Mouse (Mus musculus) lung, postnatal 0 days (tissue): ENCODE data around the gene Rtn2. TPM values are rescaled to one million over a fixed set of nuclear protein-coding genes. Genes with fewer than 3 reads are reported as not detected.
A peak's percentile ranks its signal among the peaks of the same experiment; 100 is the strongest.

Experiments used
- ATAC-seq: fragments of 200-750 bp; cut with Nextera tagmentation; 2 replicates; pipeline ENCODE4 v1.8.0; 2017; ENCODE audit warnings: moderate library complexity
- DNase-seq: peaks from one replicate; pipeline ENCODE4 v3.0.0-alpha.2; 2016; ENCODE audit warnings: low spot score
- H3K27ac ChIP-seq: fragments of 300-500 bp; sonication (generic); 2 replicates; pipeline ENCODE4 v1.5.1; 2014; ENCODE audit warnings: antibody characterized with exemption, mild to moderate bottlenecking, low read length, mixed read lengths
- H3K27me3 ChIP-seq: fragments of 300-500 bp; sonication (generic); replicated peaks from 2 replicates; pipeline ENCODE4 v1.6.1; 2014; ENCODE audit warnings: low read length, mixed read lengths; ENCODE audit not compliant: insufficient read depth
- H3K36me3 ChIP-seq: fragments of 300-500 bp; sonication (generic); 2 replicates; pipeline ENCODE4 v1.6.1; 2014; ENCODE audit warnings: low read length, mixed read lengths; ENCODE audit not compliant: insufficient read depth
- H3K4me1 ChIP-seq: fragments of 300-500 bp; sonication (generic); 2 replicates; pipeline ENCODE4 v1.6.1; 2014; ENCODE audit warnings: antibody characterized with exemption, low read depth, low read length, mixed read lengths; ENCODE audit not compliant: insufficient read depth
- H3K4me2 ChIP-seq: fragments of 300-500 bp; sonication (generic); replicated peaks from 2 replicates; pipeline ENCODE4 v1.6.1; 2014; ENCODE audit warnings: low read depth, mild to moderate bottlenecking, low read length, moderate library complexity, mixed read lengths
- H3K4me3 ChIP-seq: fragments of 300-500 bp; sonication (generic); 2 replicates; pipeline ENCODE4 v1.5.1; 2014; ENCODE audit warnings: low read depth, low read length
- H3K9ac ChIP-seq: fragments of 300-500 bp; sonication (generic); replicated peaks from 2 replicates; pipeline ENCODE4 v1.6.1; 2014; ENCODE audit warnings: low read depth, mild to moderate bottlenecking
- H3K9me3 ChIP-seq: fragments of 300-500 bp; sonication (generic); 2 replicates; pipeline ENCODE4 v1.6.1; 2016; ENCODE audit warnings: low read length, mixed read lengths
- CTCF ChIP-seq: IDR thresholded peaks from 2 replicates; pipeline ENCODE4 v1.5.1; 2016; ENCODE audit warnings: antibody characterized with exemption, mild to moderate bottlenecking
- EP300 ChIP-seq: IDR thresholded peaks from 2 replicates; pipeline ENCODE4 v1.6.1; 2016; ENCODE audit warnings: antibody characterized with exemption, mild to moderate bottlenecking, control low read depth
- WGBS: fragments of 180-500 bp; shearing (Covaris S2); extraction: QIAGEN DNeasy Blood & Tissue Kit; methylation state at CpG from one replicate; pipeline ENCODE4 v1.1.7; 2014; 5-methylcytosine and 5-hydroxymethylcytosine counted together
- polyA plus RNA-seq: library from polyadenylated mRNA; unstranded; fragments of >200 nt; fragmentation: Nextera tagmentation; extraction: Ambion mirVana; gene quantifications from 2 replicates; pipeline ENCODE4 v1.2.1, GENCODE M21; 2015

Gene Rtn2
- polyA plus RNA-seq, 1 experiment from 2014 or later, result 26.6 TPM

DNA sequence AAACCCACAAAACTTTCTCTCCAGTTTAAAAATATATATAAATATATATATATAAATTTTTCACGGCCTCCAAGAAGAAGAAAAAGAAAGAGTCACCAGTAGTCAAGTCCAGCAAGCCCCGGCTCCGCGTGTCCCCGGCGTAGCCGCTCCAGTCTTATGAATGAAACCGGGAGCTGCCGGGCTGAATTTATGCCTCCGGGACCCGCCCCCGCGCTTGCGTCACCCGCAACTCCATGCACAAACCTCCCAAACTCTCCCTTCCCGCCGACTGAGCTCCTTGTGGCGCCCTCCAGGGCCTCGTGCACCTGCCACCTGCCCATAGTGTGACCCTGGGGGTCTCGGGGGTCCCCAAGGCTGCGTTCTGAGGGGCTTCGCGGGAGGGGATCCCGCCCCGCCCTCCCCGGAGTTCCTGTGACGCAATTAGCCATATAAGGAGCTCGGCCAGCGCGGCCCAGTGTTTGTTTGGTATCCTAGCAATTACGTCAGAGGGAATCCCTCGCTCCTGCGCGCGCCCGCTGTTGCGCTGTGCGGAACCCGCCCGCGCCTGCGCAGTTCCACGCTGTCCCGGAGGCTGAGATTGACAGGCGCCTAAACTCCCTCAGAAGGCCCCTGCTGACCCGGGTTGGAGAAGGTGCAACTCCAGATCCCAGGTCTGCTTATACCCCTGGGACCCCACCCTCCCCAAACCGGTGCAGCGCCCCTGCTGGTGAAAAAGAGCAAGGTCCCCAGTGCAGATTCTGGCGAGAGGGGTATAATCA lies 27.6 kb downstream of the Rtn2 start, which contains the start of gene Fosb:
Fosb (minus strand) TSS at position 168 of the 758 bp plus-strand sequence.
- H3K27me3 ChIP-seq, result peaks cover 26% of the 10 kb centered on the region
- peak; percentile 99 for DNase-seq
- TF ChIP-seq EP300 (no peak), CTCF (peak; percentile 58)

DNA sequence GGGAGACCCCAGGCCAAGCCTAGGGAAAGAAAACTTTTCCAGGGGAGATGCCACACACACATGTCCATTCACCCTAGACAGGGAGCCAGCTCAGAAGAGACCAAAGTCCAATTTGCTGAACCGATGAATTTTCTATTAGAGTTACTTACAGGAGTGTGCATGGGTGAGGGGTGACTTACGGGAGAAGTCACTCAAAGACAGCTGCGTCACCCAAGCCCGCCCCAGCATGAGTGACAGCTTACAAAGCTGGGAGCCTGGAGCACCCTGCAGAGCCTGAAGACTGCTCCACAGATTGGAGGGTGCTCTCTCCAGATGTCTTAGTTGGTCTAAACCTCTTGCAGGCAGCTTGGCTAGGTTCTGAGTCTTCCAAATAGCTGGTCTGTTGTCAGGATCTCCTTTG lies 29.6 kb downstream of the Rtn2 start:
- H3K4me1 ChIP-seq, result peaks cover 3% of the 10 kb centered on the region; the same call in 1 of the 2 replicates
- H3K27ac ChIP-seq, result no peak overlapping the region
- DNase-seq, result no peak
- no peak overlapping the region for H3K4me3 ChIP-seq
- H3K9ac ChIP-seq, result no peak overlapping the region
- H3K4me2 ChIP-seq, result no peak overlapping the region
- no peaks in the 10 kb centered on the region for H3K9me3 ChIP-seq
- H3K27me3 ChIP-seq, result peaks cover 8% of the 10 kb centered on the region; the same call in 1 of the 2 replicates
- no peak for ATAC-seq
- no peak for TF ChIP-seq CTCF
- no peak for TF ChIP-seq EP300
- no peaks in the 10 kb centered on the region for H3K36me3 ChIP-seq
- 39% methylated on average over 4 of the region's 4 CpGs for WGBS

More for the DNA sequence above, 27.6 kb downstream of the Rtn2 start, which contains the start of gene Fosb:
- peak within 1 kb of the TSS; percentile 99 for H3K4me2 ChIP-seq
- no peak within 1 kb of the TSS; the same call in 1 of the 2 replicates for H3K27ac ChIP-seq
- H3K9me3 ChIP-seq, result no peaks in the 10 kb centered on the region
- no peaks in the 10 kb centered on the region for H3K36me3 ChIP-seq
- H3K9ac ChIP-seq, result peak within 1 kb of the TSS; percentile 39; the same call in 1 of the 2 replicates
- ATAC-seq, result peak; percentile 86
- WGBS, result 2% methylated on average over 49 of the region's 49 CpGs
- H3K4me1 ChIP-seq, result peaks cover 3% of the 10 kb centered on the region
- H3K4me3 ChIP-seq, result peak within 1 kb of the TSS; percentile 60

DNA sequence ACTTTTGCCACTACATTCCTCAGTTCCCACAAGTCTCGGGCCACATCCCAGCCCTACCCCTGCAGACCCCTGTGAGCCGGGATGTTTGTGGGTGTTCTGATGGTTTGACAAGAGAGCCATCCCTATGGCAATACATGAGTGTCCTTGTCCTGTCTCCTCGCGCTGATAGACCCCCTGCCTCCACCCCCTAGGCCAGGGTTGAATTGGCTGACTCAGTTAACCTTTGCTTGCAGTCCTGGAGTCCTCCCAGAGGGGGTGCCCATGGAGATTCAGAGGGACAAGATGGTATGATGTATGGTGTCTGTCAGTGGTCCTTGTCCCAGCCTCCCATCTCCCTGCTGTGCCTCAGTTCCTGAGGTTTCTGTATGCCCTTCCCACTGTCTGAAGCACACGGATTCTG lies 31.6 kb downstream of the Rtn2 start:
- Histone ChIP-seq H3K36me3 (no peaks in the 10 kb centered on the region), H3K27me3 (peaks cover 8% of the 10 kb centered on the region; the same call in 1 of the 2 replicates), H3K4me2 (no peak overlapping the region), H3K4me3 (no peak overlapping the region), H3K9ac (no peak overlapping the region), H3K9me3 (no peaks in the 10 kb centered on the region), H3K27ac (no peak overlapping the region), H3K4me1 (peaks cover 3% of the 10 kb centered on the region; the same call in 1 of the 2 replicates)
- 37% methylated on average over 5 of the region's 5 CpGs for WGBS
- TF ChIP-seq CTCF (no peak), EP300 (no peak)
- DNase-seq (no peak), ATAC-seq (no peak)

DNA sequence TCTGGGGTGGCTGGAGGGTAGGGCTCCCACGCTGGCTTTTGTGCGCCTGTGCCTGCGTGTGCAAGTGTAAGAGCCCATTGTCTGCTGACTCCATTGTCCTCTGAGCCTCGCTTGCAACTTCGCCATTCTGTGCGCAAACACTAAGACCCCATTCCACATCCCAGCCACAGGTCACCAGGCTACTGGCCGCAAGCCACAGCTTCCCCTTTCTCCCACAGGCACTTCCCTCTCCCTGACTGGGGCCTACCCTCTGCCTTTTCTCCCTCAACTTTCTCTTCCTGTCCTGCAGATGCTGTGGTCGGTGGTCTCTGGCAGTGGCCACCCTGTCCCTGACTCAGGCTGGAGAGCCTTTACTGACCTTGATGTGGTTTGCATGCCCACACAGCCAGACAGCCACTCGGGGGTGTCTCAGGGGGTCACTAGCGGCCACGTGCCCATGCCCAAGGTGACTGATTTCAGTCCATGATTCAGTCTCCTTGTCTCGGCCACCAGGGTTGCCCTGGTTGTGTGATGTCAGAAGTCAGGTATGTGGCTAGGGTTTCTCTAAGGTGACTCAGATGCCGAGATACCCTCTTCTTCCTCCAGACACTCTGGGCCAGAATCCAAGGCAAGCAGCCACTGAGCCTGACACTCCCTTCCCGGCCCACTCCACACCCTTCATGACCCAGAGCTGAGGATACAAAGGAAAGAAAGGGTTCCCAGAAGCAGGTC lies 34.2 kb downstream of the Rtn2 start:
- TF ChIP-seq CTCF, result no peak
- no peak for TF ChIP-seq EP300
- no peak for ATAC-seq
- Histone ChIP-seq H3K4me1 (peaks cover 3% of the 10 kb centered on the region; the same call in 1 of the 2 replicates), H3K9me3 (no peaks in the 10 kb centered on the region), H3K27ac (no peak overlapping the region), H3K27me3 (peaks cover 8% of the 10 kb centered on the region; the same call in 1 of the 2 replicates), H3K36me3 (no peaks in the 10 kb centered on the region), H3K4me3 (no peak overlapping the region), H3K4me2 (no peak overlapping the region), H3K9ac (no peak overlapping the region)
- peak; percentile 49 for DNase-seq
- 44% methylated on average over 14 of the region's 14 CpGs for WGBS

DNA sequence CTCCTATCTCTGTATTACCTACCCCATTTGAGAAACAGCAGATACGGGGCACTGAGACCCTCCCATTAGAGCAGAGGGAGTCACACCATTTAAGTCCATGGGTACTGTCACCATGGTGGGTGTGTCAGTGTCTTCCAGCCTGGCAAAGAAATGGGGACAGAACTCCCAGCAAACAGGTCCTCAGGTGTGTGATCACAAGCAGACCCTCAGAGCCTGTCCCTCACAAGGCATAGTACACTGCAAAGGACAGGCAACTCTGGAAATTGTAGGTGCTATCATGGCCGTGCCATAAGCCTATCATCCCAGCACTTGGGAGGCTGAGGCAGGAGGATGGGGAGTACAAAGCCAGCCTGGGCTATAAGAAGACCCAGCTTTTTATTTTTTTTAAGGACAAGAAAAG lies 35.8 kb downstream of the Rtn2 start:
- Histone ChIP-seq H3K4me1 (peaks cover 3% of the 10 kb centered on the region; the same call in 1 of the 2 replicates), H3K36me3 (no peaks in the 10 kb centered on the region), H3K4me2 (no peak overlapping the region), H3K27me3 (peaks cover 8% of the 10 kb centered on the region; the same call in 1 of the 2 replicates), H3K9ac (no peak overlapping the region), H3K4me3 (no peak overlapping the region), H3K9me3 (no peaks in the 10 kb centered on the region), H3K27ac (no peak overlapping the region)
- TF ChIP-seq EP300 (no peak), CTCF (no peak)
- DNase-seq, result no peak
- WGBS, result 59% methylated on average over 2 of the region's 2 CpGs
- ATAC-seq, result no peak

DNA sequence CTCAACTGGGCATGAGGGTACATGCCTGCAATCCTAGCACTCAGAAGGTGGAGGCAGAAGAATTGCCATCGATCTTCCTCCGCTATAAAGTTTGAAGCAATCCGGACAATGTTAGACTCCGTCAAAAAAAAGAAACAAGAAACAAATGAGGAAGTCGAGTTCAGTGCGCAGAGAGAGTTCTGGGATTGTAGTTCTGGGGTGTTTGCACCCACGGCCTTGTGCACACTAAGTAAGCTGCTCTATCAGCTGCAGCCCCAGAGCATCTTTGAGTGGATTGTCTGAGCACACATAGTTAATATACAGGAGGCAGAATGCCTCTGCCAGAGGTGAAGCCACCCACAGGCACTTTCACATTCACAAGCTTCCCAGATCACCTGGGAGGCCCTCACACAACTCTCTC lies 36.3 kb downstream of the Rtn2 start:
- Histone ChIP-seq H3K4me3 (no peak overlapping the region), H3K27ac (no peak overlapping the region), H3K4me2 (no peak overlapping the region), H3K36me3 (no peaks in the 10 kb centered on the region), H3K4me1 (peaks cover 3% of the 10 kb centered on the region; the same call in 1 of the 2 replicates), H3K9ac (no peak overlapping the region), H3K9me3 (no peaks in the 10 kb centered on the region), H3K27me3 (peaks cover 8% of the 10 kb centered on the region; the same call in 1 of the 2 replicates)
- 72% methylated on average over 7 of the region's 7 CpGs for WGBS
- no peak for TF ChIP-seq EP300
- no peak for DNase-seq
- ATAC-seq, result no peak
